Mouse (Mus musculus) lung, adult 2 months (tissue): Measurements from ENCODE around the gene C1qtnf7.

Source experiments
- CTCF ChIP-seq: fragments of 200-500 bp; IDR thresholded peaks from 2 replicates; pipeline ENCODE4 v1.5.1; 2011; ENCODE audit warnings: mild to moderate bottlenecking, low read length, control low read depth; ENCODE audit not compliant: insufficient read depth
- POLR2A ChIP-seq: fragments of 200-500 bp; IDR thresholded peaks from 2 replicates; pipeline ENCODE4 v1.6.1; 2011; ENCODE audit warnings: low read depth, mild to moderate bottlenecking, control low read depth, low read length, borderline replicate concordance; ENCODE audit errors: extremely low read depth

- TF ChIP-seq POLR2A (no peak), CTCF (no peak)
Observed at GRCm38 (mm10) chr5:43481824-43482223, 33.5 kb upstream of the C1qtnf7 start.
